Mouse (Mus musculus): ENCODE data around the gene Gm19345.

Gm19345 gene

GRCm38 (mm10) chr7:19826756-19827155, 25.0 kb upstream of the Gm19345 start:
- no peak for DNase-seq (ENCODE audit: low read depth, low spot score)

DNA sequence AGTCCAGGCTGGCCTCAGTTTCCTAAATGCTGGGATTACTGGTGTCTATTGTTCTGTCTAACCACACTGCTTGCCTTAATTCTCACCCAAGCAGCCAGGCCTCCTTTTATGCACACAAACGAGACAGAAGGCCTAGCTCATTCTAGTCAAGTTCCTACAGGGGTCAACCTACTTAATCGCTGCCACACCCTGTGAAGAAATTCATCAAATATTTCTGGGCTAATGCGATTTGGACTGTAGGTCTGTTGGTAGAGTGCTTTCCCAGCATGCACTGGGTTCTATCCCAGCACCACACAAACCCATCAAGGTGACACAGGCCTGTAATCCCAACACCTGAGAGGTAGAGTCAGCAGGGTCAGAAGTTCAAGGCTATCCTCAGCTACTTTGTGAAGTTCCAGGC, 22.1 kb upstream of the Gm19345 start:
- DNase-seq (ENCODE audit: low read depth, low spot score), result no peak

- no peak for DNase-seq (ENCODE audit: low read depth, low spot score)
These were observed 21.1 kb upstream of the Gm19345 start for GRCm38 (mm10) chr7:19830682-19831156.

DNA sequence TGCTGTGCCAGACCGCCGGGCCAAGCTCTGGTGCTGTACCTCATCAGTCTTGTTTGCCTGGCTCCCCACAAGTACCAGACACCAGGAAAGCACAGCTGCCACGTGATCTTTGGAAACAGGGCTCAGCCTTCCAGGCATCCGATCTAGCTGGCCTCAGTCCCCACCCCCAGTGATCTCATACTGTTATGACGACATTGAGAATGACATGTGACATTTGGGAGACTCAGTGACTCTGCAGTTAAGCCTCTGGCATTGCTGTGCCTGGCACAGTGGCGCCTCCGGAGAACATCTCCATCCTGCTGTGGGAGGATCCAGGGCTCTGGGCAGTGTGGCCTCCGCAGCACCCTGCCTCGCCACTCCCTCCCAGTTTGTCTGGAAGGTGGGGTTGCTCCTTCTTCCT, 20.0 kb upstream of the Gm19345 start:
- no peak for DNase-seq (ENCODE audit: low read depth, low spot score)

GRCm38 (mm10) chr7:19834055-19834454, 17.7 kb upstream of the Gm19345 start:
- DNase-seq (ENCODE audit: low read depth, low spot score), result no peak

DNA sequence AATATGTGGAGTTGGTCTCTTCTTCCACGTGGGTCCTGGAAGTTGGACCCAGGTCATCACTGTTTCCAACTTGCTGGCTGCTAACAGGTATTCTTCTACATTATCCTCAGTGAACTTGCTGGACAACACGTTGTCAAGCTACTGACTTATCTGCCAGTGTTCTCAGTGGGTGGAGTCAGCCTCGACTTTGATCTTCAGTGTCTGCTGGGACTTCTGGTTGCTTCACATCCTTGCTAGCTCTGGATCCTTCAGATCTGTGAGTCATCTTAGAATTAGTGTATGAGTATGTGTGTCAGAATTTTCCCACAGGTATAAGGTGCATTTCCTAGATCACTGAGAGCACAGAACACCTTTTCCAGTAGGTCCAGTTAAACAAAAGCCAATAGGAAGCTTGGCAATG, 15.0 kb upstream of the Gm19345 start:
- peak; percentile 58 for DNase-seq (ENCODE audit: low read depth, low spot score)

DNA sequence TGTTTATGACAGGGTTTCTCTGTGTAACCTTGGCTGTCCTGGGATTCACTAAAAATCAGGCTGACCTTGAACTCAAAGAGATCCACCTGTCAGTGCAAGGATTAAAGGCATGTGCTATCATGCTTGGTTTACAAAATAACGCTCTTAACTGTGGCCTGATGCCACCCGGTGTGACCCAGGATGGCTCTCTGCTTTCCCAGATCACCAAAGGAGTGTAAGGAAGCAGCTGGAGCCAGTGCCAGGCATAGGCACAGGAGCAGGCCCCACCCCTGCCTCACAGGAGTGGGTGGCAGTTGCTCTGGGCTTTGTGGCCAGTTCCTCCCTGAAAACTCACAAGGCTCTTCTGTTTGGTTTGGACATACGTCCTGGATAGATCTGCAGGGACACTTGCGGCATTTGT, 11.4 kb upstream of the Gm19345 start:
- no peak for DNase-seq (ENCODE audit: low read depth, low spot score)

GRCm38 (mm10) chr7:19840936-19841335, 10.9 kb upstream of the Gm19345 start:
- no peak for DNase-seq (ENCODE audit: low read depth, low spot score)

DNA sequence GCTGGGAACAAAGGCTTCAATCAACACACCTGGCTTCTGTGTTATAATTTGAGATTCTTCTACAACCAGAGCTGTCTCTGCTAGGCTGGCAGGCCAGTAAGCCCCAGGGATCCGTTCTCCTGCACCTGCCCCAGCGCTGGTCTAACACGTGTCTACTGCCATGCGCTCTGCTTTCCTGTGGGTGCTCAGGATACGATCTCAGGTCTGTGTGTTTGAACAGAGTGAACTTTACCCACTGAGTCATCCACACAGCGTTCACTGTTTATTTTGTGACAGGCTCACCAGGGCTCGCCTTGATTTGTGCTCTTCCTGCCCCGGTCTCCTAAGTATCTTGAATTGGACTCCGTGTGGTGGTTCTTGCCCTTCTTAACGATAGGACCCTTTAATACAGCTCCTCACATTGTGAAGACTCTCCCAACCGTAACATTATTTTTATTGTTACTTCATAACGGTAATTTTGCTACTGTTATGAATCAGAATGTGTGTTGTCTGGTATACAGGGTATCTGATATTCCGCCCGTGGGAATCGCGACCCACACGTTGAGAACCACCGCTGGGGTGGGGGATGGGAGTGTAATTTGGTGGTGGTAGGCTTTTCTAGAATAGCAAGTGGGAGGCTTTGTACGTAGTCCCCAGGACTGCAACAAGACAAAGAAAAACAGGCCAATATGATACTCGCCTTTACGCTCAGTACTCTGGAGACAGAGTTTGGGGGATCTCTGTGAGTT, 10.0 kb upstream of the Gm19345 start:
- DNase-seq (ENCODE audit: low read depth, low spot score), result peak; percentile 31

DNA sequence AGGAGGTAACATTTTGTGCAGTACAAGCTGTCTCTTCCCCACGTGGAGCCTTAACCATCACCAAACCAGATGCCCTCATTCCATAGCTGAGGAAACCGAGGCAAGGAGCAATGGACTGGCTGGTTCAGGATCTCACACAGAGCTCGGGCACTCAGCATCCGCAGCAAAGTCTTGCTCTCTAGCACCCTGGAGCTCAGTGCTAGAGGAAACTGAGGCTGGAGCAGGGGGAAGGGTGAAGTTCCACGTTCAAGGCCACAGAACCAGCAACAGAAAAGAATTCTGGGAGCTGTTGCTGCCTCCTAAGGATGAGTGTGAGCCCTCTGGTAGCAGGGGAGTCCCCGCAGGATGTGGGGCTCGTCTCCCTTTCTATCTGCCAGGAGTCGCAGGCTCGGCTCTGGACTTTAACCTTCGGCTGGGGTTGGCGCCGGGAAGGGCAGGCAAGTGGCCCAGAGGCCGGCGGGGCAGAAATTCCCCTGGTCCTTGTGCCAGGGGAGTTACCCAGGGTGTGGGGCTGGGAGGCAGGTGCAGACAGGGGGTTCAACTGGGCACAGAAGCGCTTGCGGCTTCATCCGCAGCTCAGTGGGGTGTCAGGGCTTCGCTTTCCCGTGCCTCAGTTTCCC, 8.8 kb upstream of the Gm19345 start:
- DNase-seq (ENCODE audit: low read depth, low spot score), result no peak

GRCm38 (mm10) chr7:19843561-19843960, 8.2 kb upstream of the Gm19345 start:
- DNase-seq (ENCODE audit: low read depth, low spot score), result peak; percentile 69

DNA sequence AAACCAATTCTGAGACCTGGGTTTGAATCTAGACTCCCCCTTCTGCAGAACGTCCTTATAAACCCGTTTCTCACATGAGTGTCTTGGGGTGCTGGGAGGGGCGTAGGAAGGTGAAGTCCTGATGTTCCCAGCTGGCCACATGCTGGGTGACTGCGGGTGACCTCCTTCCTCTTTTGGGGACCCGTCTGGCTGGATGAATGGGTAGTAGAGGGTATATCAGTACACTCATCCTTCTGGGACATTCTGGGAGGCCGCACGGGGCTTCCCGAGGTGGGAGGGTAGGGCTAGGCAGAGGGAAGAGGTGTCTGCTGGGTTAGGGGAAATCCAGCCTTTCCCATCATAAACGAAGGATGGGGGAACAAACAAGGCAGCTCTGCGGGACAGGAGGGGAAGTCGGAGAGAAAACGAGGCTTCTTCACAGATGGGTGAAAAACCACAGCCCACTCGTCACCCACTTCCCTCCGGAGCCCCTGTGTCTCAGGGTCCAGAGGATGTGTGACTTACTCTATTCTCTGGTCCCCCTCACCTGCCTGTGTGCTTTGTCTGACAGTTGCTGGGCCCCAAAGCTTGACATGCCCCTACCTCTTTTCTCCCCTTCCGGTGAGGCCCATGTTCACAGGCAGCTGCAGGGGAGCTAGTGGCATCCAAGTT, 7.2 kb upstream of the Gm19345 start:
- DNase-seq (ENCODE audit: low read depth, low spot score), result peak; percentile 34

GRCm38 (mm10) chr7:19853526-19853925, 1.7 kb downstream of the Gm19345 start:
- DNase-seq (ENCODE audit: low read depth, low spot score), result no peak

DNA sequence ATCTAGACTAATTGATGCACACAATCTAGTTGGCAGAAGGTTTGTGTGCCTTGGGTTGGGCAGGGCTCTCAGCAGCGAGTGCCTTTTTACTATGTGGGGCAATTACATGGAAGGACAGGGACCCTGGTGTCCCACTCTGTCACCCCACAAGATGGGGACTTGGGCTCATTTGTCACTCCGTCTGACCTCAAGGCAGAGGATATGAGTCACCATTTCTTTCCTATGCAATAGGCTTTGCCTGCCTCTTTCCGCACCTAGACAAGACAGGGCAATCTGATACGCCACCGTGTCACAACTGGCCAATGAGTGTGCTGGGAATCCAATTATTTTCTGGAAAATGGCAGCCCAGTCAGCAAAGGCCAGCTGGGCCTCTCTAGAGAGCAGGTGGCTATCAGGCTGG, 3.9 kb downstream of the Gm19345 start:
- DNase-seq (ENCODE audit: low read depth, low spot score), result peak; percentile 51

DNA sequence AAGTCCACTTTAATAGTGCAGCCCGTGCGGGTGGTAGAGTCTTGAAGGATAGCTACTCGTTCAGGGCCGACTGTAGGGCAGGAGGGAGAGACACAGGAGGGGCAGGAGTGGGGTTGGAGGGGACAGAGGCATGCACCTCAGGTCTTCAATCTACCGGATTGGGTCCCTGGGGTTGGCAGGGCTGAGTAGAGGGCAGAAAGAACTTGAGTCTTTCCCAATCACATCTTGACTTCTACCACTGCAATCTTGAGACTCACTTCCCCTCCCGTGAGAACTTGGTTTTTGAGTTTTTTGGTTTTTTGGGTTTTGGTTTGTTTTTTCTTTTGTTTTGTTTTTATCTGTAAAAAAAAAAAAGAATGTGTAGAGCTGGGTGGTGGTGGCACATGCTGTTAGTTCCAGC, 4.5 kb downstream of the Gm19345 start:
- no peak for DNase-seq (ENCODE audit: low read depth, low spot score)

- DNase-seq (ENCODE audit: low read depth, low spot score), result peak; percentile 41
These were observed 7.9 kb downstream of the Gm19345 start for GRCm38 (mm10) chr7:19859740-19860139.

DNA sequence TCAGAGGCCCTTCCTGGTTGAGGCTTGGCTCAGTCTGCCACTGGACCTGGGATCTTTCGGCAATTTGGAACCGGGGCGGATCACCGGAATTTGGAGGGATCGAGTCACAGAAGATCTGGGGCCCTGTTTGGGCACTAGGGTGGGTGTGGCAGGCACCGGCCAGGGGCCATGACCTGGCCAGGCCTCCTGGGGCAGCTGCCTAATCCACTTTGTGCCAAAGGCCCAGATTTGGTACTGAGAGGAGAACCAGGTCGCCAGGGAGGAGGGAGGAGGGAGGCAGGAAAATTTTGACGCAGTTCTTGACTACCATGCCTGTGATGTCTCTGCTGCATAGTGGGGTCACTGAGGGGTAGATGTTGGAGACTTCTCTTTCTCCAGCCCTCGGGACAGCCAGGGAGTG, 9.4 kb downstream of the Gm19345 start, which contains the start of gene Ceacam16:
Ceacam16 (minus strand) TSS at position 101 of the 400 bp plus-strand sequence.
- DNase-seq (ENCODE audit: low read depth, low spot score), result no peak

GRCm38 (mm10) chr7:19864241-19864640, 12.4 kb downstream of the Gm19345 start:
- DNase-seq (ENCODE audit: low read depth, low spot score), result no peak

GRCm38 (mm10) chr7:19865246-19866036, 13.6 kb downstream of the Gm19345 start:
- no peak for DNase-seq (ENCODE audit: low read depth, low spot score)

DNA sequence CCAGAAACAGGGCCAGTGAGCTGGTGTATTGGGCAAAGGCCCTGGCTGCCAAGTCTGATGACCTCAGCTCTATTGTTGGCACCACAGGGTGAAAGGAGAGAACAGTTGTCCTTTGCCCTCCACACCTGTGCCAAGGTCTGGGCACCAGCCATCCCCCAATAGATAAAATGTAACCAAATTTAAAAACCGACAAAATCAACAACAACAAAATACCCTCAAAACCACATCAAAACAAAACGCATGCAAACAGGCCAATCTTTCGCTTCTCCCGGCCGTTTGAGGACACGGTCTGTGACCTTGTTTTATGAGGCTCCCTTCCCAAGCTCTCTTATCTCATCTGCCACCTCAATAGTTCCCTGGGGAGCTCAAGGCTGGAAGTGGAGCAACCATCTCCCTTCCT, 14.7 kb downstream of the Gm19345 start:
- DNase-seq (ENCODE audit: low read depth, low spot score), result no peak

- DNase-seq (ENCODE audit: low read depth, low spot score), result no peak
These were observed 16.1 kb downstream of the Gm19345 start for GRCm38 (mm10) chr7:19867751-19868399.
